Mouse (Mus musculus) C2C12 (cell line): ENCODE data around the gene Nfia. TPM values are rescaled to one million over a fixed set of nuclear protein-coding genes. Genes with fewer than 3 reads are reported as not detected.

ENCODE experiments used
- H3K27me3 ChIP-seq: one replicate; pipeline ENCODE4 v1.6.1; 2011; ENCODE audit not compliant: control insufficient read depth, insufficient read depth, insufficient read length
- H3K36me3 ChIP-seq: one replicate; pipeline ENCODE4 v1.6.1; 2011; ENCODE audit not compliant: control insufficient read depth, insufficient read depth
- H3K4me3 ChIP-seq: one replicate; pipeline ENCODE4 v1.5.1; 2011; ENCODE audit warnings: mild to moderate bottlenecking, control low read depth; ENCODE audit not compliant: poor library complexity, insufficient read depth, severe bottlenecking
- H3K79me2 ChIP-seq: one replicate; pipeline ENCODE4 v1.6.1; 2011; ENCODE audit not compliant: control insufficient read depth, insufficient read depth
- H3K79me3 ChIP-seq: one replicate; pipeline ENCODE4 v1.6.1; 2011; ENCODE audit warnings: low read depth, control low read depth
- H3ac ChIP-seq: one replicate; pipeline ENCODE3; 2011; ENCODE audit warnings: low read depth; ENCODE audit not compliant: control insufficient read depth, insufficient read length
- CEBPB ChIP-seq: IDR thresholded peaks from one replicate; pipeline ENCODE4 v1.6.1; 2011; ENCODE audit warnings: low read depth, mild to moderate bottlenecking, control low read depth, moderate library complexity
- CTCF ChIP-seq: IDR thresholded peaks from one replicate; pipeline ENCODE4 v1.5.1; 2011; ENCODE audit not compliant: control insufficient read depth, insufficient read depth, insufficient read length
- FOSL1 ChIP-seq: IDR thresholded peaks from one replicate; pipeline ENCODE4 v1.8.0; 2011; ENCODE audit warnings: mild to moderate bottlenecking, low read length; ENCODE audit not compliant: poor library complexity, insufficient read depth, severe bottlenecking
- MAX ChIP-seq: IDR thresholded peaks from one replicate; pipeline ENCODE4 v1.6.1; 2011; ENCODE audit warnings: mild to moderate bottlenecking, control low read depth
- MYOD1 ChIP-seq: IDR thresholded peaks from one replicate; pipeline ENCODE4 v1.6.1; 2011; ENCODE audit warnings: low read depth; ENCODE audit not compliant: control insufficient read depth, insufficient read length
- MYOG ChIP-seq: IDR thresholded peaks from one replicate; pipeline ENCODE4 v1.6.1; 2011; ENCODE audit not compliant: control insufficient read depth, insufficient read length; ENCODE audit errors: extremely low read depth
- USF1 ChIP-seq: IDR thresholded peaks from one replicate; pipeline ENCODE4 v1.6.1; 2011; ENCODE audit warnings: low read depth, mild to moderate bottlenecking, control low read depth, moderate library complexity
- polyA plus RNA-seq: library from polyadenylated mRNA; unstranded; fragments of >200 nt; fragmentation: generic; extraction: Trizol; gene quantifications from one replicate; pipeline ENCODE4 v1.2.1, GENCODE M21; 2012; ENCODE audit warnings: missing spikeins

The Nfia gene
- polyA plus RNA-seq, 1 experiment = 0.33 TPM

DNA sequence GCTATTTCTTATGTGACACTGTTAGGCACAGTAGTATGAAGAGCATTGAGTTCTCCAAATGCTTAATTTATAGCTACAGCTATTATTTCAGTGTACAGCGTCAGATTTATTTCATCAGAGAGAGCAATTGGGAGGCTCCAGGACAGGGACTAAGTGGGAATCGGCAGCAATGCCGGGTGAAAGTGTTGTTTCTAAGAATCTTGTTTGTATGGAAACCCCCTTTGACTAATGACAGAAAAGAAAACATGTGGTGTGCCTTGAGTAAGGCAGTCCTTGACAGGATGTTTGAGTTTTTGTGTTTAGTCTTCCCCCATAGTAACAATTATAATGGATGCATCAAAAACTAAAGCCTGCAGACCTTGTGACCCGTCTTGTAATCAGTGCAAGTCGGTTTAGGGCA is 204.4 kb downstream of the Nfia start:
- Histone ChIP-seq H3K27me3 (no peaks in the 10 kb centered on the region), H3ac (no peak overlapping the region)
- TF ChIP-seq MYOG = no peak
- no peak for TF ChIP-seq CEBPB
- no peak for TF ChIP-seq FOSL1
- no peak for TF ChIP-seq USF1
- TF ChIP-seq CTCF = no peak
- TF ChIP-seq MAX = no peak
- TF ChIP-seq MYOD1 = no peak

DNA sequence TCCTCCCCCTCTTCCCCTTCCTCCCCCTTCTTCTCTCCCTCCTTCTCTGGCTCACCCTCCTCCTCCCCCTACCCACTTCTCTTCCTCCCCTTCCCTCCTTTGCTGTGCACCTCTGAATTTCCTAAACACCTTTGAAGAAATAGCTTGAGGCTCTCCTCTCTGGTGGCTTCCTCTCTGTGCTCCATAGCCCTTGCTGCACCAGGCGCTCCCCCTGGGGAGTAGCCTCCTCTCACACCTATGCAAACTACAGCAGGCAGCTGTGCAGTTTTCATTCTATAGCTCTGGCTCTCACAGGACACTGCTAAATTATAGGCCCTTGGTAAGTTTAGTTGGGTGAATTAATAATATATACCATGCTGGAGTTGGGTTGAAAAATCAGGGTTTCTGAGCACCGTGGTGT is 211.8 kb downstream of the Nfia start:
- no peak for TF ChIP-seq CEBPB
- TF ChIP-seq MYOG = no peak
- no peak for TF ChIP-seq MAX
- no peak for TF ChIP-seq USF1
- TF ChIP-seq CTCF = no peak
- no peak for TF ChIP-seq MYOD1
- TF ChIP-seq FOSL1 = no peak
- Histone ChIP-seq H3K79me2 (no peaks in the 10 kb centered on the region), H3K79me3 (no peaks in the 10 kb centered on the region), H3K4me3 (no peak overlapping the region), H3K36me3 (no peaks in the 10 kb centered on the region), H3ac (no peak overlapping the region), H3K27me3 (no peaks in the 10 kb centered on the region)

More for the DNA sequence above, 204.4 kb downstream of the Nfia start:
- Histone ChIP-seq H3K79me2 (no peaks in the 10 kb centered on the region), H3K79me3 (no peaks in the 10 kb centered on the region), H3K4me3 (no peak overlapping the region), H3K36me3 (no peaks in the 10 kb centered on the region)

DNA sequence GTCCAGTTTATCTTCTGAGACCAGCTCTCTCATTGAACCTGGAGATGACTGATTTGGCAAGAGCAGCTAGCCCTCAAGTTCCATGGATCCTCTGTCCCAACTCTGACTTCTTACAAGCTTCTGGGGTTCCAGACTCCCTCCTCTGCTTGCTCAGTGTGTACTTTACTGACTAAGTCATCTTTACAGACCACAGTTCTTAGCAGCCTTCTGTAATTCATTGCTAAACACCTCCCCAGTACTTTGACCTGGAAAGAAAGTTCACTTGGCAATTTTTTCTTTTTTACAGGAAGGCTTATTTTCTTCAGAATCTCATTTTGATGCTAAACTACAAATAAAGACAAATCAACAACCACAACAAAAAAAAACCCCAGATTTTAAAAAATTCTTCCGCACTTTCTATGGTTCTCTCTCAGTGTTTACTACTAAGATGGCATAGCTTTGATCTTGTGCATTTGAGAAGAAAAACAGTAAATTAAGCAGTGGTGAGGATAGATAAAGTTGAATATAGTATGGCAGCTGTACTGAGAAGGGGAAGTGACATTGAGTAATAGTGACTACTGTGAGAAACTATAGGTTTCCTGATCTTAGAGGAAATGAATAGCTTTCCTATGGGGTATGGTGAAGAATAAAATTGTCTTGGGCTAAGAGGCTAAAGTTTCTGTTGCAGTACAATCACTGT is 213.7 kb downstream of the Nfia start:
- H3K79me2 ChIP-seq = no peaks in the 10 kb centered on the region
- no peak overlapping the region for H3K4me3 ChIP-seq
- TF ChIP-seq USF1 (no peak), CTCF (no peak), MYOG (no peak), CEBPB (no peak), FOSL1 (no peak), MAX (no peak), MYOD1 (no peak)
- H3K79me3 ChIP-seq = no peaks in the 10 kb centered on the region
- H3ac ChIP-seq = no peak overlapping the region
- no peaks in the 10 kb centered on the region for H3K36me3 ChIP-seq
- no peaks in the 10 kb centered on the region for H3K27me3 ChIP-seq

DNA sequence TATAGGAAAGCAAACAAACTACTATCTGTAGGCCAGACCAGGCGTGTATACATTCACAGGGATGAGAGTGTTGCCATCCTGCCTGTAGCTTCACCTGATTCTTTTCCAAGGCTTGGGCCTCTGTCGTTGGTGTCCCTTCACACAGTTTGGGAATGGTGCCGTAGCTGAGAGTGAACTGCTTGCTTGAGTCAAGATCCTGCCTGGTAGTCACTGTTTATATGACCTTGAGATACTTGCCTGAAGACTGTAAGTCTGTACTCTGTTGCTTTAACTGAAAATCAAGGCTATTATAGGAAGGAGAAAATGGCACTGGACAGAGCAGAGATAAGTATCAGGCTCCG is 214.2 kb downstream of the Nfia start:
- Histone ChIP-seq H3K4me3 (no peak overlapping the region), H3K79me3 (no peaks in the 10 kb centered on the region), H3K79me2 (no peaks in the 10 kb centered on the region), H3K36me3 (no peaks in the 10 kb centered on the region), H3K27me3 (no peaks in the 10 kb centered on the region), H3ac (no peak overlapping the region)
- TF ChIP-seq MAX (no peak), CTCF (no peak), MYOD1 (no peak), MYOG (no peak), USF1 (no peak), CEBPB (no peak), FOSL1 (no peak)

DNA sequence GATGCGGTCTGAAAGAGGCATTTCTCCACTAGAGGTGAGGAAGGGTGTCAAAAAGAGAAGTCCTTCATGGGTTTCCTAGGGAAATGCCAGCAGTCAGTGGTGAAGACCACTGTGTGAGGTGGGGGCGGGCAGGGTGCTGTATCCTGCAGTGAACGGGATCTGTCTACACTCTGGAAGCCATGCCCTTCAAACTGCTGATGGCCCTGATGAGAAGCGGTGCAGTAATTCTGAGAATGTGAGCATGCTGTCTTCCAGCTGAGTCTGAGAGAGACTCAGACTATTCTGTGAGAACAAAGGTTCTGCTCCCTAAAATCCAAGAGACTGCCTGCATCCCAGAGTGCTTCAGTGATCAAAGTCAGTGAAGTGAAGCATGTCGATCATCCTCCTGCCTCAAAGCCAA is 216.2 kb downstream of the Nfia start:
- TF ChIP-seq FOSL1 = no peak
- TF ChIP-seq MYOD1 = no peak
- TF ChIP-seq MYOG = no peak
- TF ChIP-seq MAX = no peak
- TF ChIP-seq USF1 = no peak
- TF ChIP-seq CEBPB = no peak
- TF ChIP-seq CTCF = no peak
- Histone ChIP-seq H3K4me3 (no peak overlapping the region), H3K79me3 (no peaks in the 10 kb centered on the region), H3ac (no peak overlapping the region), H3K79me2 (no peaks in the 10 kb centered on the region), H3K36me3 (no peaks in the 10 kb centered on the region), H3K27me3 (no peaks in the 10 kb centered on the region)

DNA sequence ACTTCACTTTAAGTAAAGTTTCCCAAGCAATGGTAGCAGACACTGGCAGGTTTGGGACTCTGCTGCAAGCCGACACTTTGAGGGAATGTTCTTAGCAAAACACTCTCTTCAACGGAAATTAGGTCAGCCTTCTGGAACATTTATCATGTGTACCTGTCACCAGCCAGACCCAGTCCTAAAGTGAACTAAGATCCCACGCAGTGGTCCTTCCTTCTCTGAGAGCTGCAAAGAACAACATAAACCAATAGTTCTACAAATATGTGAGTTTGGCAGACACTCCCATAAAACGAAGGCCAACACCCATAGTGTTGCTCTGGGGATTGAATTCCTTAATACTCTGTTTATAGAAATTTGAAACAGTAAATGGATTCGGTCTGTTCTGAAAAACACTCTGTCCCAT is 217.9 kb downstream of the Nfia start:
- no peak overlapping the region for H3ac ChIP-seq
- H3K36me3 ChIP-seq = no peaks in the 10 kb centered on the region
- H3K79me3 ChIP-seq = no peaks in the 10 kb centered on the region
- no peaks in the 10 kb centered on the region for H3K79me2 ChIP-seq
- no peaks in the 10 kb centered on the region for H3K27me3 ChIP-seq
- no peak for TF ChIP-seq MYOD1
- no peak for TF ChIP-seq FOSL1
- TF ChIP-seq USF1 = no peak
- TF ChIP-seq MAX = no peak
- TF ChIP-seq CEBPB = no peak
- TF ChIP-seq MYOG = no peak
- TF ChIP-seq CTCF = no peak
- H3K4me3 ChIP-seq = no peak overlapping the region
